In the genomic region with DNA sequence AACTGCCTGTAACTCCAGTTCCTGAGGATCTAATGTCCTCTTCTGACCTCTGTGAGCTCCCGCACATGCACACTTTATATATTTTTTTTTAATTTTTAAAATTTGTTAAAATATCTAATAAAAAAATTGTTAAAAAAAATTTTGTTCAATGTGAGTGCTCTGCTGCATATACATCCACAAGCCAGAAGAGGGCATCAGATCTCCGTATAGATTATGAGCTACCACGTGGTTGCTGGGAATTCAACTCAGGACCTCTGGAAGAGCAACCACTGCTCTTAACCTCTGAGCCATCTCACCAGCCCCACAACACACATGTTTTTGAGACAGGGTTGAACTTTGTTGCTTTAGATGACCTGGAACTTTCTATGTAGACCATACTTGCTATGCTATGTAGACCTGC, we compare ENCODE assay signal across 15 mouse cellular contexts. TPM values are rescaled to one million over a fixed set of nuclear protein-coding genes. Genes with fewer than 3 reads are reported as not detected.
DNase-seq lines count a peak whose midpoint lies in the region; ATAC-seq and TF ChIP-seq lines count a peak whose summit lies in the region.
"Had no signal": no experiment of that assay in that cellular context is flagged by ENCODE, and none has a peak within 500 bp of the region (broad histone marks: within the 10 kb centered on the region; RNA-seq: fewer than 3 reads in every experiment).

No protein-coding gene starts in this region.

- no peaks in the 10 kb centered on the region for H3K4me1 ChIP-seq in forebrain, postnatal 0 days (ENCODE audit: insufficient read depth)
- 0 out of 2 replicates have a peak, but pooled peaks cover 5% of the 10 kb centered on the region for H3K4me1 ChIP-seq in forebrain, embryonic 10.5 days
- H3K4me1 ChIP-seq in lung, postnatal 0 days (ENCODE audit: insufficient read depth, low read depth, low read length): no peaks in the 10 kb centered on the region

- H3K4me3 ChIP-seq in forebrain, postnatal 0 days (ENCODE audit: low read depth, low read length): no peak overlapping the region
- no peak overlapping the region for H3K4me3 ChIP-seq in forebrain, embryonic 10.5 days
- no peak overlapping the region for H3K4me3 ChIP-seq in lung, postnatal 0 days (ENCODE audit: low read depth, low read length)
- H3K4me3 ChIP-seq: erythroblast, embryonic 14.5 days; liver, embryonic 13.5 days had no signal

- no peak for ATAC-seq in forebrain, postnatal 0 days
- no peak for ATAC-seq in lung, postnatal 0 days

- no peaks in the 10 kb centered on the region for H3K27me3 ChIP-seq in forebrain, postnatal 0 days (ENCODE audit: insufficient read depth, low read length)
- H3K27me3 ChIP-seq in forebrain, embryonic 10.5 days (ENCODE audit: poor library complexity, severe bottlenecking): no peaks in the 10 kb centered on the region
- H3K27me3 ChIP-seq in lung, postnatal 0 days (replicated peaks; ENCODE audit: insufficient read depth, low read length): no peaks in the 10 kb centered on the region
- H3K27me3 ChIP-seq in splenic B cell, adult 2 months (ENCODE audit: control insufficient read depth, insufficient read depth, low read length, poor library complexity, severe bottlenecking): no peaks in the 10 kb centered on the region
- H3K27me3 ChIP-seq: liver, embryonic 13.5 days had no signal

- H3K9me3 ChIP-seq in forebrain, postnatal 0 days (ENCODE audit: low read length): no peaks in the 10 kb centered on the region
- H3K9me3 ChIP-seq in forebrain, embryonic 10.5 days: no peaks in the 10 kb centered on the region
- H3K9me3 ChIP-seq in lung, postnatal 0 days (ENCODE audit: low read length): no peaks in the 10 kb centered on the region
- H3K9me3 ChIP-seq: liver, embryonic 13.5 days had no signal

- H3K9ac ChIP-seq in forebrain, postnatal 0 days: no peak overlapping the region
- H3K9ac ChIP-seq in lung, postnatal 0 days (replicated peaks; ENCODE audit: low read depth): no peak overlapping the region
- H3K9ac ChIP-seq: liver, embryonic 13.5 days had no signal

- H3K36me3 ChIP-seq in forebrain, postnatal 0 days (ENCODE audit: insufficient read depth): no peaks in the 10 kb centered on the region
- H3K36me3 ChIP-seq in forebrain, embryonic 10.5 days (replicated peaks): no peaks in the 10 kb centered on the region
- no peaks in the 10 kb centered on the region for H3K36me3 ChIP-seq in lung, postnatal 0 days (ENCODE audit: insufficient read depth, low read length)
- no peaks in the 10 kb centered on the region for H3K36me3 ChIP-seq in splenic B cell, adult 2 months (ENCODE audit: control insufficient read depth, insufficient read depth, low read length, poor library complexity, severe bottlenecking)
- H3K36me3 ChIP-seq: liver, embryonic 13.5 days had no signal

- no peak for DNase-seq in forebrain, postnatal 0 days
- no peak for DNase-seq in forebrain, embryonic 10.5 days (ENCODE audit: extremely low spot score, low spot score)
- DNase-seq in lung, postnatal 0 days (ENCODE audit: low spot score): peak; percentile 47
- DNase-seq in lung, postnatal 4 days: no peak
- peak; percentile 33 for DNase-seq in adipocyte (ENCODE audit: low spot score)
- DNase-seq in splenic B cell, adult 2 months (ENCODE audit: low read depth, low spot score): peak; percentile 51
- no peak for DNase-seq in heart, adult 18-20 months
- no peak for DNase-seq in kidney, postnatal 14 days
- DNase-seq: adrenal gland, postnatal 10 days; cerebellum, adult 8-10 months; heart, postnatal 36 days; kidney, adult 18-20 months; liver, embryonic 13.5 days; midbrain, embryonic 14.5 days had no signal

- H3K27ac ChIP-seq in forebrain, postnatal 0 days (ENCODE audit: low read depth, low read length): no peak overlapping the region
- no peak overlapping the region for H3K27ac ChIP-seq in forebrain, embryonic 10.5 days
- H3K27ac ChIP-seq in lung, postnatal 0 days (ENCODE audit: low read length): no peak overlapping the region
- H3K27ac ChIP-seq: liver, embryonic 13.5 days had no signal

- H3K4me2 ChIP-seq in forebrain, postnatal 0 days (ENCODE audit: low read depth): no peak overlapping the region
- H3K4me2 ChIP-seq in lung, postnatal 0 days (replicated peaks; ENCODE audit: low read depth, low read length): no peak overlapping the region
- H3K4me2 ChIP-seq: liver, embryonic 13.5 days had no signal

- TF ChIP-seq CTCF in forebrain, postnatal 0 days (IDR thresholded peaks at IDR 0.05; ENCODE audit: low read depth): peak; percentile 24; the same call in 1 of the 2 replicates
- peak; percentile 45 for TF ChIP-seq CTCF in lung, postnatal 0 days (IDR thresholded peaks at IDR 0.05)

- WGBS in forebrain, postnatal 0 days: 14% methylated on average over 3 of the region's 3 CpGs
- 13% methylated on average over 3 of the region's 3 CpGs for WGBS in forebrain, embryonic 10.5 days
- 16% methylated on average over 3 of the region's 3 CpGs for WGBS in lung, postnatal 0 days

- no peak for TF ChIP-seq EP300 in lung, postnatal 0 days (IDR thresholded peaks at IDR 0.05)

RNA-seq across cellular contexts. Expression of gene Rapsn, which starts 2.4 kb away (rescaled TPM):
- 0.38 and 1.2 TPM in 2 replicates for total RNA-seq in forebrain, postnatal 0 days (2014; rRNA removed)
- polyA plus RNA-seq in forebrain, postnatal 0 days (2015; fragmentation: Nextera tagmentation; extraction: Ambion mirVana): 0.93 and 1.1 TPM in 2 replicates
- polyA plus RNA-seq in forebrain, embryonic 10.5 days (2016; fragmentation: Nextera tagmentation; extraction: Ambion mirVana): 4.9 and 5.2 TPM in 2 replicates
- polyA plus RNA-seq in lung, postnatal 0 days (2015; fragmentation: Nextera tagmentation; extraction: Ambion mirVana): 0.84 and 1.8 TPM in 2 replicates
- total RNA-seq in heart, adult 18-20 months (2021): 10 to 100 TPM; 17.6 to 18.5 TPM
- polyA plus RNA-seq: erythroblast, embryonic 14.5 days had no signal

RNA-seq across cellular contexts. Expression of gene Psmc3, which starts 20.8 kb away (rescaled TPM):
- 184 and 255 TPM in 2 replicates for total RNA-seq in forebrain, postnatal 0 days (2014; rRNA removed)
- 242 and 253 TPM in 2 replicates for polyA plus RNA-seq in forebrain, postnatal 0 days (2015; fragmentation: Nextera tagmentation; extraction: Ambion mirVana)
- 361 TPM in 2 replicates for polyA plus RNA-seq in forebrain, embryonic 10.5 days (2016; fragmentation: Nextera tagmentation; extraction: Ambion mirVana)
- polyA plus RNA-seq in lung, postnatal 0 days (2015; fragmentation: Nextera tagmentation; extraction: Ambion mirVana): 181 and 186 TPM in 2 replicates
- total RNA-seq in heart, adult 18-20 months (2021): 100 to 1,000 TPM; 231 to 257 TPM

RNA-seq across cellular contexts. Expression of gene Slc39a13, which starts 37.2 kb away (rescaled TPM):
- 25.5 and 26.8 TPM in 2 replicates for total RNA-seq in forebrain, postnatal 0 days (2014; rRNA removed)
- 19.7 and 22.3 TPM in 2 replicates for polyA plus RNA-seq in forebrain, postnatal 0 days (2015; fragmentation: Nextera tagmentation; extraction: Ambion mirVana)
- 17.8 and 17.9 TPM in 2 replicates for polyA plus RNA-seq in forebrain, embryonic 10.5 days (2016; fragmentation: Nextera tagmentation; extraction: Ambion mirVana)
- polyA plus RNA-seq in lung, postnatal 0 days (2015; fragmentation: Nextera tagmentation; extraction: Ambion mirVana): 32.6 and 34.4 TPM in 2 replicates
- total RNA-seq in heart, adult 18-20 months (2021): 10 to 100 TPM; 20.0 to 26.2 TPM

RNA-seq across cellular contexts. Expression of gene Spi1, which starts 49.2 kb away (rescaled TPM):
- total RNA-seq in forebrain, postnatal 0 days (2014; rRNA removed): 2.2 and 3.9 TPM in 2 replicates
- 4.7 and 5.1 TPM in 2 replicates for polyA plus RNA-seq in forebrain, postnatal 0 days (2015; fragmentation: Nextera tagmentation; extraction: Ambion mirVana)
- polyA plus RNA-seq in forebrain, embryonic 10.5 days (2016; fragmentation: Nextera tagmentation; extraction: Ambion mirVana): 2.8 and 3.1 TPM in 2 replicates
- polyA plus RNA-seq in lung, postnatal 0 days (2015; fragmentation: Nextera tagmentation; extraction: Ambion mirVana): 23.9 and 24.2 TPM in 2 replicates
- total RNA-seq in heart, adult 18-20 months (2021): 1 to 10 TPM; 4.0 to 5.0 TPM

Comparison
In these comparisons a context has a peak if more than half of its experiments do, and no peak if none do; other contexts are left out.
1. DNase-seq: peak in lung, postnatal 0 days (single experiment), adipocyte (single experiment) and splenic B cell, adult 2 months (single experiment); none in forebrain, postnatal 0 days (single experiment), forebrain, embryonic 10.5 days (single experiment), lung, postnatal 4 days (0 of 2), heart, adult 18-20 months (0 of 2) and kidney, postnatal 14 days (single experiment).